Mouse (Mus musculus) v-Abl transformed pro-B cells (cell line): ENCODE measurements around the gene Gm3435.
"Not testable (repeated sequence)": the region's sequence is repeated elsewhere in the genome, so short reads cannot be mapped to it uniquely, and the experiment has no call there.

ENCODE experiments used
- in situ Hi-C, 2 experiments: fragments of 400-800 bp; cut with MboI; formaldehyde crosslinking; loops; one replicate each; pipeline ENCODE4 v1.15.1; 2025; ENCODE audit not compliant: unreplicated experiment in 2 of 2

Gene Gm3435

DNA sequence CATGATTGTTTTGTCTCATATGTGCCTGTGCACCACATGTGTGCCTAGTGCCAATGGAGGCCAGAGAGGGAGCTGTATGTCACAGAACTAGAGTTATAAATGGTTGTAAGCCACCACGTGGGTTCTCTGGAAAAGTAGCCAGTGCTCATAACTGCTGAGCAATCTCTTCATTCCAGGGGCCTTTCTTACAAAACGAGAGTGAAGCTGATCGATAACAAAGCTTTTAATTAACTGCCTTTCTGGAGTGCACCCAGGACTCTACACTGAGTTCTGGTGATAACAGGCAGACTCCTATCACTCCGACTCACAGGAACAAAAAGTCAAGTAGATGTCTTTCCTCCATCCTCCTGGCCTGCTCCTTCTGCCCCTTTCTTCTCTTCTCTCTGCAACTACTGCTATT, 21.4 kb downstream of the Gm3435 start:
- in situ Hi-C loops = not testable (repeated sequence)

DNA sequence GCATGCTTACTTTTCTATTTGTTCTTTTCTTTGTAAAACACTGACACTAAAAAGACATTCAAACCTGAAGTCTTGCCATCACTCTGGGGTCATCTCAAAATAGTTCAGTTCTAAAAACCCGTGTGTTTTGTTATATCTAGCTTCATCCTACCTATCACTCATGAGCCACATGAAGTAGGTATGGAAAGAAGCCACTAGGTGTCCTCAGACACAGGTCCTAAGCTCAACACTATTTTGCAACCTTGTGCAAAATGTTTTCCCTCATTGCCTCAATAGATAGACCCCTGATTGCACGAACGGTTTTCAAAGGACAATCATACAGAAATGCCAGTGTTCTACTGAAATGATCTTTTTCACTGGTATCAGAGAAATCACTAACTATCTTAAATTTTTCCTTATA, 30.5 kb downstream of the Gm3435 start:
- in situ Hi-C loops = not testable (repeated sequence)

DNA sequence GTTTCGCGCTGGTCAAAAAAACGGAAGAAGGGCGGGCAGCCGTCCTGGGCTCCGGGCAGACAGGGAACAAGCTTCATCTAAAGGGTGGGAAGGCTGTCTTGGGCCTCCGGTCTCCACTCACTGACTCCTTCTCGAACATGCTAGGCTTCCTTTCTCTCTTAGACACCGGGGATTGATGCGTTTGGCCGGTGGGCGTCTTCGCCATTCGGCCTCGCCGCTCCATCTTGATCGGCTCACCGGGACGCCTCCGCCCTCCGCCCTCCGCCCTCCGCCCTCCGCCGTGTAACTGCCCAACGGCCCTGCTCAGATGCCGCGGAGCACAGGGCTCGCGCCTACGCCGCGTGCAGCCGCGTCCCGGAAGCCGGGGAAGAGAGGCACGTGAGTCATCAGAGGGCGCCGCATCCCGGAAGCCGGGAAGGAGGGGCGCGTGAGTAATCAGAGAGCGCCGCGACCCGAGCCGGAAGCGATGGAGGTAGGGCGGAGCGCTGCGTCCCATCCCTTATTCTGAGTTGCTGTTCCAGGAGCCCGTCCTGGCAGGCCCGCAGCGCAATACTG, 31.3 kb downstream of the Gm3435 start, which contains the start of the genes Ermard, Tcte3 and Gm3448:
Gene Ermard (plus strand): TSS at position 34 of the 555 bp plus-strand sequence.
Gene Tcte3 (minus strand): TSS at position 314 of the 555 bp plus-strand sequence.
Gene Gm3448 (minus strand): TSS at position 363 of the 555 bp plus-strand sequence.
- in situ Hi-C loops = not testable (repeated sequence)

DNA sequence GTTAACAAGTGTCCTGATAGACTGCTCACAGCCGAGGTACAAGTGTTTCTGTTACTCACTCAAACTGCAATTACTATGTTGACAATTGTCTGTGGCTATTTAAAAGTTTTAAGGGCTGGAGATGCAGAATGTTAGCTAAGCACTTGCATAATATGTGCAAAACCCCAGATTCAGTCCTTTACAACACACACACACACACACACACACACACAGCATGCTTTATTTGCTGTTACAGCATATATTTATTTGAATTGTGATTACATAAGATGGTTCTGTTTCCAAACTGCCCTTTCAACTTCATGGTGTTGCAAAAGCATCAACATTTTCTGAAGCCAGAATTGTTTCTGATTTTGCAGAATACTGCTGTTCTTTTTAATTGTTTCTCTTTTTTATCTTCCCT, 40.4 kb downstream of the Gm3435 start:
- in situ Hi-C loops = loop anchor here (25.0 kb wide), 4 partner anchors 412 to 737 kb away; partner anchors contain the start of genes Chd1 (in 2 of the 2) and Prdm9 (in 1 of the 2)

DNA sequence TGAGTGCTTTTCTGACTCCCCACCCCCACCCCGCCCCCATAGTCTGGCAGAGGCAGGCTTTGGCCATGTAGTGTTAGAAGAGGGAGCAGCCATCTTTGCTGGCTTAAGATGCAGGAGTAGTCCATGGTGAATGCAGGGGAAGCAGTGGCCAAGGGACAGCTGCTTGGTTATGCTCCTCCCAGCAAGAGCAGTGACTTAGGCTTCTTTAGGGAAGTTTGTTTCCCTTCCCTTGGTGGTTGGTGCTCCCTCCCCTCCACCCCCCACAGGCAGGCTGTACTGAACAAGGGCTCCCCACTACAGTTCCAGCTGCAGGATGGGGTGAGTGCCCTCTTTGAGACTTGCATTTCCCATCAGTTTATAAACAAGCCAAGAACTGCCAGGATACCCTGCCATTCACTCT, 42.8 kb downstream of the Gm3435 start:
- in situ Hi-C loops = loop anchor here (25.0 kb wide), 4 partner anchors 410 to 735 kb away; partner anchors contain the start of genes Chd1 (in 2 of the 2) and Prdm9 (in 1 of the 2)

DNA sequence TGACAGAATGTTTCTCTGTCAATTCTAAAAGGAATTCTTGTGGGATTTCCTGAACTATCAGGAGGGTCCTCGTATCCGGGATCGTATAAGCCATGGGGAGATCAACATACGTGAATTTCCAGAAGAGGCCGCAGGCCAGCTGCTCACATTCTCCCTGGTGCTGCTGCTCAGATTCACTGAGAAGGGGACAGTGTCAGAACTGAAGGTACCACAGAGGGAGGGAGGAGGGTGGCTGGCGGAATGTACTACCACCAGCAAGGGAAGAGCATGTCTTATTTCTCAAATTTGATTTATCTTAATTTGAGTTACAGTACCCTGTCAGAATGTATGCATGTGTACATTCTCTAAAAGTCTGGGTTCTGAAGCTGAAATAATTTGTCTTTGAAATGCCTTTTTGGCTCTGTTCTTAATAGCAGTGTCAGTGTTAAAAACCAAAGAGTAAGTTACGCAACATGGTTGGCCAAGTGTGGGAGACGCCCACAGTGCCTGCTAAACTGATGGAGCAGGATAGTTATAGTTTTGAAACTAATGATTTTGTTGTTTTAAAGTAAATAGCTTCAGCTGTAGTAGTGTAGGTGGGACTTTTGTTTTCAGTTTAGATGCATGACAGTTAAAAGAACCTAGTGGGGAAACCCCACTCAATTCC, 43.3 kb downstream of the Gm3435 start:
- in situ Hi-C loops = loop anchor here (25.0 kb wide), 4 partner anchors 409 to 734 kb away; partner anchors contain the start of genes Chd1 (in 2 of the 2) and Prdm9 (in 1 of the 2)

DNA sequence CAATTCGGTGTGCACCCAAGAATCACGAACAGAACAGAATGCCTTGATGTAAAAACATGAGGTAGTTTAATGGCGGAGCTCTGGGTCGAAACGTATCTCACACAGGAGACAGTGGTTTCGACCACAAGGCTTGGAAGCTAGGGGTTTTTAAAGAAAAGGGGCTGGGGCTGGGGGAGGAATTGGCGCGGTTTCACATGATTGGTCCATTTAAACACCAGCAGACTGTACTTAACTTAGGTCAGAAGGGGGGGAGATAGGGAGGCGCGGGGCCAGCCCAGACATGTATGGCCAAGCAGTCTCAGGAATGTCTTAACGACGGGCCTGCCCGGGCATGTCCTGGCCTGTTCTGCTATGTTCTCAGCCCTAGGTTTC, 43.8 kb downstream of the Gm3435 start:
- in situ Hi-C loops = loop anchor here (25.0 kb wide), 4 partner anchors 408 to 733 kb away; partner anchors contain the start of genes Chd1 (in 2 of the 2) and Prdm9 (in 1 of the 2)

DNA sequence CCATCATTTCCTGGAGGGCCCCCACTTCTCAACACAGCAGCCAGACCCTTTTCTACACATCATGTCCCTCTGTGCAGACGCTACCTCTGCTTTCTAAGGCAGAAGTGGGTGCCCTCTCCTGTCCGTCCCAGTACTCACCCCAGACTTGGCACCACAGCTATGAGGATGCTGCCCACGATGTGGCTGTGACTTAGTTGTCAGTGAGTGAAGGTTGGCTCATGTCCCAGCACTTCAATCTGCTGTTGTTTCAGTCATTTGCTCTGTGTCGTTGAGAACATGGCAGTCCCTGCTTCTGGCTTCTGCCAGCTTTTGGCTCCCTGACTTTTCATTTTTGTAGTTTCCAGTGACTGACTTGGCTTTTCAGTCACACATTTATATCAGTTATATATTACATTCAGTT, 45.9 kb downstream of the Gm3435 start:
- in situ Hi-C loops = loop anchor here (25.0 kb wide), 4 partner anchors 406 to 731 kb away; partner anchors contain the start of genes Chd1 (in 2 of the 2) and Prdm9 (in 1 of the 2)

DNA sequence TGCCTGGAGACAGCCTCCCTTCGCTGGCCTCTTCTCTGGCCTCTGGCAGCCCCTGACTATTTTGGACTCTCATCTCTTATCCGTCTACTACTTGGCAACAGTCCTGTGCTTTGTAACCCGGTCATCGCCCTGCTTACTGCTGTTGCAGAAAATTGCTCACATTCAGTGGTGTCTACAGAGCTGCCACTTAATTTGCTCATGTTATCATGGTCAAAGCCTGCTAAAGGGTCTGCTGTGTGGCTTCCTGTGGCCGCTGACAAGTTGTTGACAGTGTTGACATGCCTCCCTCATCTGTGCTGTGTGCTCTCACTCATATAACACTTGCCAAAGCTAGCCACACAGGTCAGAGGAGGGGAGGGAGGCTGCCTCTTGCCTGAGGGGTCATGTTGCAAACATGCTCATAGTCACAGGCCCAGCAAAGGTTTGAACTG, 48.2 kb downstream of the Gm3435 start:
- in situ Hi-C loops = loop anchor here (25.0 kb wide), 4 partner anchors 404 to 729 kb away; partner anchors contain the start of genes Chd1 (in 2 of the 2) and Prdm9 (in 1 of the 2)

DNA sequence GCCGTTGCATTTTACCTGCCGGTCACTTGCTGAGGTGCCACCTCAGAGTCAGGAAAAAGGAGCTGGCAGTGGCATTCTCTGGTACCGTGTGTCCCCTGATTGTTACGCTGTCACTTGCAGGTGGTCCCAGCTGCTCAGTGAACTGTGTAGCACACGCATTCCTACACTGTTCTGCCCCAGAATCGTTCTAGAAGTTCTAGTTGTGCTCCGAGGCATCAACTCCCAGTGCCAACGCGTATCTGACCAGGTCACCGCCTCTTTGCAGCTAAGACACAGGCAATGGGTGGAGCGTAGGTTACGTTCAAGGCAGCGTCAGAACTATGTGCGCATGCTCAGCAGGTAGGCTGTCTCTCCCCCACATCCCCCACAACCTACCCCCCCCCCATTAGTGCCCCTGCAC, 49.7 kb downstream of the Gm3435 start:
- in situ Hi-C loops = loop anchor here (25.0 kb wide), 4 partner anchors 403 to 728 kb away; partner anchors contain the start of genes Chd1 (in 2 of the 2) and Prdm9 (in 1 of the 2)

DNA sequence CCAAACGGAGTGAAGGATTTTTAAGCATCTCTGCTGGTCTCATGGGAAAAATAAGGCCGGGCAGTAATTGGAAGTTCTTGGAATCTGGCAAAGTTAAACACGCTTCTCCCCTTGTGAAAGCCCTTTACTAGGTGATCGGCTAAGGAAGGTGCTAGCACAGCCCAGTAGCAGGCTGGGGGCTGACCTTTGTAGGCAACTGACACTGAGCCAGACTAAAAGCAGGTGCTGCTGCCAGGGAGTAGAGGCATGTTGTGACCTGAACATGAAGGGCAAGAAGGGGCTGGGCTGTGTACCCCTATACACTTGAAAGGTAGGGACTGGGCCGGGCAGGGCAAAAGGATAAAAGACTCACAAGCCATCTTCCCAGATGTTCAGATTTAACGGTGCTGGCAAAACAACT, 50.4 kb downstream of the Gm3435 start:
- in situ Hi-C loops = loop anchor here (25.0 kb wide), 4 partner anchors 402 to 727 kb away; partner anchors contain the start of genes Chd1 (in 2 of the 2) and Prdm9 (in 1 of the 2)

DNA sequence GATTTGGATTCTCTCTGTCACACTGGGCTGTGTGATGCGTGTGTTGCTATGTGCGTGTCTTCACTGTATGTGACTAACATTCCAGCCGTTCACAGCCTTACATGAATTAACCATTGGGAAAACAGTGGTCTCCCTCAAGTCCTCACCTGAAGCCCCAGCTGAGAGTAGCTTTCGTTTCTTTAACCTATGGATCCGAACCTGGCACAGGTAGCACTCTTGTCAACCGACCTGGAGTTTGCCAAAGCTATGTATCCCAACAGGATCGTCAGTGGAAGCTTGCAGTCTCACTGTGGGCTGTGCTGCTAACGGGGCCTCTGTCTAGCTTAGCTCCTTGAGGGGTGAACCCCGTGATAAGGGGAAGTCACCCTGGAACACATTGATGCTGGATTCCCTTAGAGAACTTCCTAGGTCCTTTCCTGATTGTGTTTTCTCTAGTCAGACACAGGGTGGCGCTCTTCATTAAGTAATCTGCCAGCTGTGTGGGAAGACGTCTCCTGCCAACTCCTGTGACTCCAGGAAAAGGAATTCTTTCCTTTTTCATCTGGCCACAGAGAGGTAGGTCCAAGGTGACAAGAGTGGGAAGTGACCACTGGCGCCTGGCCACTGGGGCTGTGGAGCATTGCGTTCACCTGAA, 55.5 kb downstream of the Gm3435 start:
- in situ Hi-C loops = loop anchor here (5.0 to 25.0 kb wide), 5 partner anchors 397 to 722 kb away; partner anchors contain the start of genes Chd1 (in 2 of the 2) and Prdm9 (in 1 of the 2)

DNA sequence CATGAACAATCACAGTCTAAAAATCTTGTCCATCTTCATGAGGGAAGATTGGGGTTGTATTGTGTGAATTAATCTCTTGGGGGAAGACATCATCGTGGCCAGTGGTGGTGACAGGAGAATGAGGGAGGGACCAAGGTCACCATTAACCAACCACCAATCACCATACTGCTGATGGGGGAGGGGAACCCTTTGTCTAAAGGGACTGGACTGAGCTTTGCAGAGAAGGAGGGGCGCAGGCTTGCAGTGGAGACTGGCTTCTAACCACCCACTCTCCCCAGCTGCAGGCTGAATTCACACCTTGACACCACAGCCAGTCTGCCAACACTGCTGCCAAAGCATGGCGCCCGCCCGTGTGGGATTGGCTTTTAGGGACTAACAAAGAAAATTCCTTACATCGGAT, 56.1 kb downstream of the Gm3435 start:
- in situ Hi-C loops = loop anchor here (5.0 to 25.0 kb wide), 5 partner anchors 396 to 721 kb away; partner anchors contain the start of genes Chd1 (in 2 of the 2) and Prdm9 (in 1 of the 2)

DNA sequence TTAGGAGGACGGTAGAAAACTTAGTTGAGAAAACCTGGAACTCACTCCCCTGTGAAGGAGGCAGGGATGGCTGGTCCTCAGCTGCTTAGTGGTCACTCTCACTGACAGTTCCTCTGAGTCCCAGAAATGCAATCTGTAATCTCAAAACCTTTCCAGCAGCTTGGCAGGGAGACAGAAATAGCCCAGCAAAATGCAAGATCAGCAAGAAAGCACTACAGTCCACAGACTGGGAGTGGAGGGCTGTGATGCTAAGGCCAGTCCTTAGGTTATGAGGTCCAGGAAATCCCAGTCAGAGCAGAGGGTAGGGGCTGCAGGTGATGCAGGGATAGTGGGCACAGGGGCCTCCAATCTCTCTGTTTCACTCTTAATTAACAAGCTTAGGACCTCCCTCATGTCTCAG, 56.9 kb downstream of the Gm3435 start:
- in situ Hi-C loops = loop anchor here (5.0 to 25.0 kb wide), 5 partner anchors 395 to 720 kb away; partner anchors contain the start of genes Chd1 (in 2 of the 2) and Prdm9 (in 1 of the 2)

DNA sequence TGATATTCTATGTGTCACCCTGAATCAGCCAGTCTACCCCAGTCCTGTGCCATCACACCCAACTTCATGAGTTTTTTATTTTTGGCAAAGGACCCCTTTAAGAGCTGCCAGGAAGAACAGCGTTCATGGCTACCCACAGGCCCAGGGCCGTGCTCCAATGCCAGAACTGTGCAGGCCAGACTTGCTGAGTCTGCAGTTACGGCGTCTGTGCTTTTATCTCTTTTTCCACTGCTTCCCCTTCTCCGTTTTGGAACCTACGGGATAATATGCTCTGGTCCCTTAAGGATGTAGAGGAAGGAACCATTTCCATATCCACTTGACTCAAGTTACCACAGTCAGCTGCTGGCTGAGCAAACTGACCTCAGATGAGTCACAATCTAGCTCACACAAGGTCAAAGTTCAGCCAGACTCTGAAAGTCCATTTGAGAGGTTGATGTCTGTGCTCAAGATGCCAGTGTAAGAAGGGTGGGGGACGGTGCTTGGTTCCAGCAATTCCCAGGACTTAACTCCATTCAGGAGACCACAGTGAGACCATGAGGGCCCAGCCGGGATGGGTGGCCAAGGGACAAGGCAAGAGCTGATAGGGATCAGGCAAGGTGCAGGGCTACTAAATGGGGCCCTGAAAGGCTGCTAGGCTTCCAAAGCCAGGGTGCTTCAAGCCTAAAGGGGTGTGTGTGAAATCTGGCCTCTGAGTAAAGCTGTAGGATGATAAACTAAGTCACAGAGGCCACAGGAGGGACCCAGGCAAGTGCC, 58.2 kb downstream of the Gm3435 start:
- in situ Hi-C loops = loop anchor here (5.0 to 25.0 kb wide), 5 partner anchors 394 to 719 kb away; partner anchors contain the start of genes Chd1 (in 2 of the 2) and Prdm9 (in 1 of the 2)

DNA sequence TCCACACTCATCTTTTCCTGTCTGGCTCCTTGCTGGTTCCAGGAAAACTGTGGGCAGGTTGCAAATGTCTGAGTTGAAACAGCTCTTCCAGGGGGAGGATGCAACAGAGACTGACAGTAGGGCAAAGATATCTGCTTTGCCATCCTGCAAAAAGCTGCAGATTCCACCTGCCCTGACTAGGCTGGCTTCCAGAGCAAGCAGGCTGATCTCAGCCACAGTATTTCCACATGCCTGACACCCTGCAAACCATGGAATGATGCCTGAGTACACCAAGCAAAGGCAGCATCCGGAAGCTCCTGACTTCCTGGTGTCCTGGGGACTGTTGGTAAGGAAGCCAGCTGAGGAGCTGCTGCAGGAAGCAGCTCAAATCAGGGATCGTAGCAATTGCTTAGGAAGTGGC, 59.1 kb downstream of the Gm3435 start:
- in situ Hi-C loops = loop anchor here (5.0 to 25.0 kb wide), 5 partner anchors 393 to 718 kb away; partner anchors contain the start of genes Chd1 (in 2 of the 2) and Prdm9 (in 1 of the 2)
